Comparison of ENCODE assay signal across 13 mouse cellular contexts in genomic region chr5:146376601-146377000, GRCm38 (mm10). TPM values are rescaled to one million over a fixed set of nuclear protein-coding genes. Genes with fewer than 3 reads are reported as not detected.
DNase-seq lines count a peak whose midpoint lies in the region; ATAC-seq and TF ChIP-seq lines count a peak whose summit lies in the region.
"Had no signal": no experiment of that assay in that cellular context is flagged by ENCODE, and none has a peak within 500 bp of the region (broad histone marks: within the 10 kb centered on the region; RNA-seq: fewer than 3 reads in every experiment).

No protein-coding gene starts in this region.

- intact Hi-C loops in left cerebral cortex, adult 2 months (cut with DNase I): no loop called here
- intact Hi-C loops in left cerebral cortex, postnatal 36 days (cut with DNase I): loop anchor here (5.0 kb wide), 1 partner anchor 154 kb away; the partner anchor contains the start of gene Rnf6

- TF ChIP-seq RAD21 in CH12.LX (IDR thresholded peaks at IDR 0.05; ENCODE audit: low read depth, low read length): peak; percentile 51

- TF ChIP-seq POLR2A in CH12.LX (IDR thresholded peaks at IDR 0.05; ENCODE audit: low read depth, low read length): no peak

- in situ Hi-C loops in CH12.LX (cut with MboI; ENCODE audit: low pct_ligation_motif_present, low pct_unique_long_range_greater_than_20kb, low sequenced_read_pairs): no loop called here

- H3K36me3 ChIP-seq in CH12.LX (replicated peaks in 1 of 2; ENCODE audit: control insufficient read depth in 1 of 2, insufficient read depth in 1 of 2, low read length in 1 of 2): no peaks in the 10 kb centered on the region
- H3K36me3 ChIP-seq: forebrain, embryonic 10.5 days; midbrain, embryonic 12.5 days had no signal

- no peaks in the 10 kb centered on the region for H3K4me1 ChIP-seq in CH12.LX (ENCODE audit: control insufficient read depth in 1 of 2, insufficient read depth in 2 of 2)
- H3K4me1 ChIP-seq: forebrain, embryonic 10.5 days; midbrain, embryonic 12.5 days had no signal

- peak; percentile 26 to 27 for DNase-seq in adrenal gland, postnatal 36 days
- DNase-seq in adrenal gland, adult 8-10 months: no peak
- no peak for DNase-seq in left cerebral cortex, adult 2 months (ENCODE audit: extremely low spot score in 1 of 2, low spot score in 2 of 2)
- DNase-seq in left cerebral cortex, postnatal 36 days (ENCODE audit: low spot score in 2 of 2): no peak
- DNase-seq in CH12.LX (ENCODE audit: extremely low read depth): peak; percentile 10
- no peak for DNase-seq in urinary bladder, postnatal 4 days (ENCODE audit: low spot score in 2 of 2)
- DNase-seq in frontal cortex, postnatal 14 days (ENCODE audit: low spot score in 2 of 2): no peak
- DNase-seq: cerebellum, adult 8-10 months; right cerebral cortex, adult 18-20 months had no signal

- H3K27me3 ChIP-seq in CH12.LX (replicated peaks): no peaks in the 10 kb centered on the region
- H3K27me3 ChIP-seq: midbrain, embryonic 12.5 days had no signal

- H3K9me3 ChIP-seq in CH12.LX (replicated peaks; ENCODE audit: low read length): peaks cover 3% of the 10 kb centered on the region
- H3K9me3 ChIP-seq: midbrain, embryonic 12.5 days had no signal

- no peak overlapping the region for H3K4me3 ChIP-seq in left cerebral cortex, adult 2 months
- no peak overlapping the region for H3K4me3 ChIP-seq in CH12.LX (replicated peaks in 1 of 3; ENCODE audit: low read depth in 2 of 3, low read length in 2 of 3, poor library complexity in 1 of 3)
- H3K4me3 ChIP-seq: forebrain, embryonic 10.5 days; midbrain, embryonic 12.5 days had no signal

- no peak for TF ChIP-seq EP300 in CH12.LX (IDR thresholded peaks at IDR 0.05; ENCODE audit: low read length)

- TF ChIP-seq CTCF in left cerebral cortex, adult 2 months (IDR thresholded peaks at IDR 0.05): peak; percentile 70
- peak; percentile 67 to 77 for TF ChIP-seq CTCF in CH12.LX (conservative IDR thresholded peaks at IDR 0.05 in 1 of 2, IDR thresholded peaks at IDR 0.05 in 1 of 2; ENCODE audit: low read depth in 2 of 2, low read length in 2 of 2)

- ATAC-seq in erythroid progenitor cell, adult 5-6 weeks (replicated peaks; ENCODE audit: low FRiP score, poor library complexity, severe bottlenecking): 0 out of 2 replicates have a peak, but pooled peaks have one; percentile 34

- no peak overlapping the region for H3K27ac ChIP-seq in left cerebral cortex, adult 2 months
- no peak overlapping the region for H3K27ac ChIP-seq in CH12.LX (ENCODE audit: insufficient read depth, low read depth)
- H3K27ac ChIP-seq: forebrain, embryonic 10.5 days; midbrain, embryonic 12.5 days had no signal

- H3K9ac ChIP-seq in CH12.LX (ENCODE audit: insufficient read depth, low read depth): no peak overlapping the region
- H3K9ac ChIP-seq: midbrain, embryonic 12.5 days had no signal

- H3K4me2 ChIP-seq in CH12.LX (ENCODE audit: insufficient read depth, low read depth, poor library complexity, severe bottlenecking): no peak overlapping the region
- H3K4me2 ChIP-seq: midbrain, embryonic 12.5 days had no signal

- dilution Hi-C loops in CH12.LX (cut with MboI; ENCODE audit: extremely low pct_ligation_motif_present, extremely low pct_unique_long_range_greater_than_20kb, low sequenced_read_pairs): no loop called here

- H3K79me2 ChIP-seq in CH12.LX (replicated peaks; ENCODE audit: control insufficient read depth, extremely low read depth, insufficient read depth, poor library complexity, severe bottlenecking): no peaks in the 10 kb centered on the region

TF ChIP-seq in CH12.LX, 34 proteins besides CTCF, POLR2A, EP300 and RAD21:
- TF ChIP-seq ZC3H11A (IDR thresholded peaks at IDR 0.05; ENCODE audit: low read depth, low read length) (no peak), SMC3 (IDR thresholded peaks at IDR 0.05; ENCODE audit: low read depth, low read length) (peak; percentile 40), HCFC1 (IDR thresholded peaks at IDR 0.05; ENCODE audit: low read depth, low read length) (no peak)

RNA-seq across cellular contexts. Expression of gene Wasf3, which starts 8.2 kb away (rescaled TPM):
- total RNA-seq in adrenal gland, postnatal 36 days (2021): 10 to 100 TPM; 29.4 to 32.2 TPM
- 10 to 100 TPM; 23.8 to 26.9 (median 25.3) TPM for total RNA-seq in adrenal gland, adult 8-10 months (2022)
- 10 to 100 TPM; 90.3 to 93.9 TPM for total RNA-seq in left cerebral cortex, adult 2 months (2021)
- total RNA-seq in left cerebral cortex, postnatal 36 days (2021): 10 to 100 TPM; 90.6 to 96.2 TPM
- total RNA-seq in CH12.LX (2012; rRNA removed) (not detected in 2 replicates), CH12.LX (2014; rRNA removed) (not detected in 2 replicates)
- not detected in 2 replicates for polyA plus RNA-seq in CH12.LX (2012; ENCODE audit: insufficient read length, low read depth)
- not detected in 2 replicates for total RNA-seq in erythroid progenitor cell, adult 5-6 weeks (2015; ENCODE audit: low replicate concordance)
- total RNA-seq in erythroid progenitor cell, adult 5-6 weeks (2017; ENCODE audit: low replicate concordance): not detected in 2 replicates
- total RNA-seq: hematopoietic stem cell, adult 5-6 weeks had no signal

Comparison
In these comparisons a context has a peak if more than half of its experiments do, and no peak if none do; other contexts are left out.
1. DNase-seq: peak in adrenal gland, postnatal 36 days (2 of 2) and CH12.LX (single experiment); none in adrenal gland, adult 8-10 months (single experiment), left cerebral cortex, adult 2 months (0 of 2), left cerebral cortex, postnatal 36 days (0 of 2), urinary bladder, postnatal 4 days (0 of 2) and frontal cortex, postnatal 14 days (0 of 2).
2. RNA of gene Wasf3, which starts 8.2 kb away (total RNA-seq): 90.6 to 96.2 TPM in left cerebral cortex, postnatal 36 days, 90.3 to 93.9 TPM in left cerebral cortex, adult 2 months, 29.4 to 32.2 TPM in adrenal gland, postnatal 36 days and 23.8 to 26.9 TPM in adrenal gland, adult 8-10 months; not detected in CH12.LX and not detected in erythroid progenitor cell, adult 5-6 weeks; every median in the first group is over 10 times any median in the second.